Mouse (Mus musculus) hindbrain, embryonic 11.5 days (tissue): Measurements from ENCODE around the gene Disp3. TPM values are rescaled to one million over a fixed set of nuclear protein-coding genes. Genes with fewer than 3 reads are reported as not detected.

Experiments
- ATAC-seq: fragments of 200-750 bp; cut with Nextera tagmentation; 2 replicates; pipeline ENCODE4 v1.8.0; 2017; ENCODE audit warnings: mild to moderate bottlenecking, moderate TSS enrichment, moderate library complexity; ENCODE audit not compliant: low FRiP score
- DNase-seq: peaks from one replicate; pipeline ENCODE4 v3.0.0-alpha.2; 2015; ENCODE audit warnings: low spot score
- H3K27ac ChIP-seq: fragments of 300-500 bp; sonication (generic); 2 replicates; pipeline ENCODE4 v1.5.1; 2014; ENCODE audit warnings: mild to moderate bottlenecking, low read depth, low read length
- H3K27me3 ChIP-seq: fragments of 300-500 bp; sonication (generic); 2 replicates; pipeline ENCODE4 v1.6.1; 2014; ENCODE audit warnings: mild to moderate bottlenecking, low read length, moderate library complexity, mixed read lengths; ENCODE audit not compliant: control insufficient read depth, insufficient read depth
- H3K36me3 ChIP-seq: fragments of 300-500 bp; sonication (generic); 2 replicates; pipeline ENCODE4 v1.6.1; 2014; ENCODE audit warnings: mild to moderate bottlenecking, low read length, moderate library complexity, mixed read lengths; ENCODE audit not compliant: control insufficient read depth, insufficient read depth
- H3K4me1 ChIP-seq: fragments of 300-500 bp; sonication (generic); replicated peaks from 2 replicates; pipeline ENCODE4 v1.6.1; 2014; ENCODE audit warnings: low read length, mixed read lengths; ENCODE audit not compliant: control insufficient read depth, insufficient read depth
- H3K4me2 ChIP-seq: fragments of 300-500 bp; sonication (generic); replicated peaks from 2 replicates; pipeline ENCODE4 v1.6.1; 2014; ENCODE audit warnings: mild to moderate bottlenecking, low read depth, low read length
- H3K4me3 ChIP-seq: fragments of 300-500 bp; sonication (generic); 2 replicates; pipeline ENCODE4 v1.5.1; 2014; ENCODE audit warnings: low read depth, low read length
- H3K9ac ChIP-seq: fragments of 300-500 bp; sonication (generic); 2 replicates; pipeline ENCODE4 v1.6.1; 2014; ENCODE audit warnings: low read depth, low read length
- H3K9me3 ChIP-seq: fragments of 300-500 bp; sonication (generic); 2 replicates; pipeline ENCODE4 v1.6.1; 2016; ENCODE audit warnings: low read length; ENCODE audit not compliant: control insufficient read depth
- WGBS: fragments of 180-500 bp; shearing (Covaris S2); extraction: QIAGEN DNeasy Blood & Tissue Kit; methylation state at CpG from one replicate; pipeline ENCODE4 v1.1.7; 2014; 5-methylcytosine and 5-hydroxymethylcytosine counted together
- polyA plus RNA-seq: library from polyadenylated mRNA; unstranded; fragments of >200 nt; fragmentation: Nextera tagmentation; extraction: Ambion mirVana; gene quantifications from 2 replicates; pipeline ENCODE4 v1.2.1, GENCODE M21; 2014

Disp3 gene
- polyA plus RNA-seq, 1 experiment from 2014 or later: 6.4 TPM

- Histone ChIP-seq H3K36me3 (no peaks in the 10 kb centered on the region), H3K27ac (no peak overlapping the region), H3K9ac (no peak overlapping the region), H3K4me2 (no peak overlapping the region), H3K4me3 (no peak overlapping the region), H3K27me3 (peaks cover 2% of the 10 kb centered on the region; the same call in 1 of the 2 replicates), H3K9me3 (no peaks in the 10 kb centered on the region), H3K4me1 (no peaks in the 10 kb centered on the region; the same call in 1 of the 2 replicates)
- ATAC-seq (peak; percentile 48; the same call in 1 of the 2 replicates), DNase-seq (no peak)
- WGBS: 5% methylated on average over 10 of the region's 10 CpGs
Observed at GRCm38 (mm10) chr4:148220656-148221055, 67.1 kb downstream of the Disp3 start.

DNA sequence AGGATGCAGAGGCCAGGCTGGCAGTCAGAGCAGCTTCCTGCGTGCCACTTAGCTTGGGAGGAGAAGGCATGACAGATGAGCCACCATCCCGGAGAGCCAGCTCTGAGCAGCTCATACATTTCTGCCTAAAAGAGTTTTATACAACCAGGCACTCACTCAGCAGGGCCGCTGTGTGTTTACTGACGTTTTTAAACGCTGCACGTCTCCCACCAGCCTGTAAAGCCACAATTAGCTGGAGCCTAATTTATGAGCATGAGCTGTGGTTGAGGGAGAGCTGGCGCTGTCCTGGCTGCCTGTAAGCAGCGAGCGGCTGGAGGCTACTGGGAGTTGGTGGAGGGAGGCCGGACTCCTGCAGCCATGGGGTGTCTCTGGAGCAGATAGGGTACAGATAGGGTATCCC, 69.5 kb downstream of the Disp3 start:
- no peak overlapping the region for H3K4me2 ChIP-seq

GRCm38 (mm10) chr4:148215264-148215900, 72.4 kb downstream of the Disp3 start:
- no peaks in the 10 kb centered on the region; the same call in 1 of the 2 replicates for H3K27me3 ChIP-seq
- WGBS: 48% methylated on average over 11 of the region's 11 CpGs
- no peak for ATAC-seq

More for the DNA sequence above, 69.5 kb downstream of the Disp3 start:
- H3K4me1 ChIP-seq: peaks cover 11% of the 10 kb centered on the region
- H3K9me3 ChIP-seq: no peaks in the 10 kb centered on the region
- peaks cover 2% of the 10 kb centered on the region; the same call in 1 of the 2 replicates for H3K27me3 ChIP-seq
- ATAC-seq: no peak
- DNase-seq: no peak
- H3K27ac ChIP-seq: no peak overlapping the region
- no peaks in the 10 kb centered on the region for H3K36me3 ChIP-seq
- no peak overlapping the region for H3K9ac ChIP-seq
- WGBS: 29% methylated on average over 10 of the region's 10 CpGs
- H3K4me3 ChIP-seq: no peak overlapping the region

GRCm38 (mm10) chr4:148214460-148215136, 73.2 kb downstream of the Disp3 start:
- Histone ChIP-seq H3K27me3 (no peaks in the 10 kb centered on the region; the same call in 1 of the 2 replicates), H3K36me3 (no peaks in the 10 kb centered on the region), H3K4me1 (peaks cover 11% of the 10 kb centered on the region), H3K9ac (no peak overlapping the region), H3K27ac (no peak overlapping the region), H3K4me2 (no peak overlapping the region), H3K4me3 (no peak overlapping the region), H3K9me3 (no peaks in the 10 kb centered on the region)
- no peak for DNase-seq
- WGBS: 55% methylated on average over 5 of the region's 5 CpGs
- ATAC-seq: no peak

More at GRCm38 (mm10) chr4:148215264-148215900, 72.4 kb downstream of the Disp3 start:
- no peak overlapping the region for H3K4me3 ChIP-seq
- no peak for DNase-seq
- peaks cover 11% of the 10 kb centered on the region for H3K4me1 ChIP-seq
- H3K9ac ChIP-seq: no peak overlapping the region
- H3K36me3 ChIP-seq: no peaks in the 10 kb centered on the region
- H3K9me3 ChIP-seq: no peaks in the 10 kb centered on the region
- no peak overlapping the region for H3K4me2 ChIP-seq
- H3K27ac ChIP-seq: no peak overlapping the region

GRCm38 (mm10) chr4:148204873-148205232, 82.9 kb downstream of the Disp3 start:
- H3K36me3 ChIP-seq: no peaks in the 10 kb centered on the region
- DNase-seq: no peak
- H3K27me3 ChIP-seq: no peaks in the 10 kb centered on the region
- 58% methylated on average over 6 of the region's 6 CpGs for WGBS
- no peak overlapping the region for H3K4me3 ChIP-seq
- no peak overlapping the region for H3K9ac ChIP-seq
- H3K4me2 ChIP-seq: no peak overlapping the region
- ATAC-seq: no peak
- no peaks in the 10 kb centered on the region for H3K4me1 ChIP-seq
- no peaks in the 10 kb centered on the region for H3K9me3 ChIP-seq
- 0 out of 2 replicates have a peak overlapping the region, but pooled peaks have one; percentile 21 for H3K27ac ChIP-seq

- Histone ChIP-seq H3K4me3 (no peak overlapping the region), H3K4me2 (no peak overlapping the region), H3K4me1 (no peaks in the 10 kb centered on the region), H3K36me3 (no peaks in the 10 kb centered on the region), H3K27me3 (no peaks in the 10 kb centered on the region), H3K9me3 (no peaks in the 10 kb centered on the region), H3K27ac (0 out of 2 replicates have a peak overlapping the region, but pooled peaks have one; percentile 21), H3K9ac (no peak overlapping the region)
- no peak for DNase-seq
- no peak for ATAC-seq
- WGBS: 59% methylated on average over 15 of the region's 15 CpGs
Observed at GRCm38 (mm10) chr4:148204061-148204872, 83.5 kb downstream of the Disp3 start.

DNA sequence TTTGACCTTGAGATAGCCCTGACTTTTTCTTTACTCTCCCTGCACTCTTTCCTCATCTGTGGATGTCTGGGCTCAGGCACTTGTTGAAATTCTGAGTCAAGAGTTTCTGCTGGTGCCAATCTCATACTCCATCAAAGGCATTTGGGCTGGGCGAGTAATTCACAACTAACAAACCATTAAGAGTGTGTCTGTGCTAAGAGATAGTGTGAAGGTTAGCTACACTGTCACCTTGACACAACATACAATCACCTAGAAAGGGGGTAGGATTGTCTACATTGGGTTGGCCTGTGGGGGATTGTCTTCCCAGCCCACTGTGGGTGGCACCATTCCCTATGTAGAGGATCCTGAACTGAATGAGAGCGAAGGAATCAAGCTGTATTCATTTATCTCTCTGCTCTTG, 84.2 kb downstream of the Disp3 start:
- WGBS: 95% methylated on average over 2 of the region's 2 CpGs

DNA sequence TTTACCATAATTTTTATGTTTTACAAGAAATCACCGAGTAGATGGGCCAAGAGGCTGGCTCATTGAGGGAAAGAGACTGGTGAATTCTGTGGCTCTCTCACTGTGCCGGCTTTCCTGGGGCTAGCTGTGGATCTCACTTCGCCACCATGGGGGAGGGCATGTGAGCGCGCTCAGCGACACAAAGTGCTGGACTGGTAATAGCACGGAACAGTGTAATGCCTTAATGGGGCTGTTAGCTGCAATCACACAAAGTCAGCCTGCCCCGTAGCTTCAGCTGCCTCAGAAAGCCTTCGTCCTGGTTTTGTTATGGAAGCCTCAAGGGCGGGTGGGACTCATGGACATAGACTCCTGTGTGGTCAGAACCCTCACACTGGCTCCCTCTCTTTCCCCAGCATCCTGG, 89.0 kb downstream of the Disp3 start:
- WGBS: 55% methylated on average over 10 of the region's 10 CpGs
- Histone ChIP-seq H3K9ac (no peak overlapping the region), H3K4me3 (no peak overlapping the region), H3K36me3 (no peaks in the 10 kb centered on the region), H3K4me2 (no peak overlapping the region), H3K27me3 (no peaks in the 10 kb centered on the region), H3K9me3 (no peaks in the 10 kb centered on the region), H3K4me1 (no peaks in the 10 kb centered on the region), H3K27ac (no peak overlapping the region)
- DNase-seq (no peak), ATAC-seq (no peak)

More for the DNA sequence above, 84.2 kb downstream of the Disp3 start:
- DNase-seq: no peak
- Histone ChIP-seq H3K4me3 (no peak overlapping the region), H3K9me3 (no peaks in the 10 kb centered on the region), H3K4me2 (no peak overlapping the region), H3K27me3 (no peaks in the 10 kb centered on the region), H3K4me1 (no peaks in the 10 kb centered on the region), H3K36me3 (no peaks in the 10 kb centered on the region), H3K27ac (no peak overlapping the region), H3K9ac (no peak overlapping the region)
- no peak for ATAC-seq
